Mouse (Mus musculus): ENCODE data around the gene Ets1. TPM values are rescaled to one million over a fixed set of nuclear protein-coding genes. Genes with fewer than 3 reads are reported as not detected.
A peak's percentile ranks its signal among the peaks of the same experiment; 100 is the strongest.

Gene Ets1
- total and polyA plus RNA-seq, 2 experiments from 2014 or later: 12.3 to 21.2 TPM

- 0 out of 2 replicates have a peak overlapping the region, but pooled peaks have one; percentile 23 for H3K27ac ChIP-seq (ENCODE audit: low read depth, low read length)
- DNase-seq (peak; percentile 43), ATAC-seq (peak; percentile 39; the same call in 1 of the 2 replicates)
- no peaks in the 10 kb centered on the region for H3K36me3 ChIP-seq (ENCODE audit: insufficient read depth)
- no peaks in the 10 kb centered on the region for H3K4me1 ChIP-seq (ENCODE audit: insufficient read depth)
- peaks cover 23% of the 10 kb centered on the region for H3K27me3 ChIP-seq (ENCODE audit: insufficient read depth, low read length)
- H3K4me2 ChIP-seq (ENCODE audit: low read depth): no peak overlapping the region
- no peaks in the 10 kb centered on the region for H3K9me3 ChIP-seq (ENCODE audit: low read length)
- WGBS: 51% methylated on average over 11 of the region's 11 CpGs
- H3K9ac ChIP-seq: no peak overlapping the region
- TF ChIP-seq CTCF (IDR thresholded peaks at IDR 0.05; ENCODE audit: low read depth): peak; percentile 28; the same call in 1 of the 2 replicates
- H3K4me3 ChIP-seq (ENCODE audit: low read depth, low read length): no peak overlapping the region
These were observed 30.8 kb downstream of the Ets1 start for GRCm38 (mm10) chr9:32666611-32667517.

GRCm38 (mm10) chr9:32667518-32667908 lies 31.5 kb downstream of the Ets1 start:
- Histone ChIP-seq H3K27ac (ENCODE audit: low read depth, low read length) (peak overlapping the region; percentile 65), H3K36me3 (ENCODE audit: insufficient read depth) (no peaks in the 10 kb centered on the region), H3K9ac (no peak overlapping the region), H3K9me3 (ENCODE audit: low read length) (no peaks in the 10 kb centered on the region), H3K4me3 (ENCODE audit: low read depth, low read length) (no peak overlapping the region), H3K4me2 (ENCODE audit: low read depth) (0 out of 2 replicates have a peak overlapping the region, but pooled peaks have one; percentile 21), H3K4me1 (ENCODE audit: insufficient read depth) (no peaks in the 10 kb centered on the region; the same call in 1 of the 2 replicates), H3K27me3 (ENCODE audit: insufficient read depth, low read length) (peaks cover 28% of the 10 kb centered on the region)
- 22% methylated on average over 7 of the region's 7 CpGs for WGBS
- TF ChIP-seq CTCF (IDR thresholded peaks at IDR 0.05; ENCODE audit: low read depth): no peak
- peak; percentile 59 for ATAC-seq
- peak; percentile 32 for DNase-seq

DNA sequence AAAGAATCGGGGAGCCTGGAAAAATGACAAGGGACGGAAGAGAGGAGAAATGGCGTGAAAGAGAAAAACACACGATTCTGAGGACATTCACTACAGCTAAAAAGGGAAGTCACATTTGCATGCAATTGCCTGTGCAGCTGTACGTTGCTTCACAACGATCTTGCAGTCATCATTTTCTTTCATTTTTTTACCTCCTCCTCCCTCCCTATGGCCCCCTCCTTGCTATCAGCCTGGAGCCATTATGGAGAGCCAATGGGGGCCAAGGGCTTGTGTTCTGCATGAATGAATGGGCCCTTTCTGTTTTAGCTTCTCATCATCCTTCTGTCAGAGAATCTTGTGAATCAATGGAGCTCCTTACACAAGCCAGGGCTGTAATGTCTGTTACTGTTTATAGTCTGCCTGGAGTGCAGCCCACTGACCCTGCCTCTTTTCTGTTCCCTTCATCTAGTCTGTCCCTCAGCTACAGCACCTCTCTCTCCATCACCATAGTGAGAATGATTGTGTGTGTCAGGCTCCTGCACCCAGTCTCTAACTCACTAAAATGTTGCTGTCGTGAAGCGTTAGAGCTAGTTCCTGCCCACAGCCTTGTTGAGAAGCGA lies 32.2 kb downstream of the Ets1 start:
- H3K27ac ChIP-seq (ENCODE audit: low read depth, low read length): peak overlapping the region; percentile 65
- H3K4me3 ChIP-seq (ENCODE audit: low read depth, low read length): no peak overlapping the region
- ATAC-seq: peak; percentile 85
- H3K36me3 ChIP-seq (ENCODE audit: insufficient read depth): no peaks in the 10 kb centered on the region
- peaks cover 35% of the 10 kb centered on the region for H3K27me3 ChIP-seq (ENCODE audit: insufficient read depth, low read length)
- H3K4me1 ChIP-seq (ENCODE audit: insufficient read depth): no peaks in the 10 kb centered on the region; the same call in 1 of the 2 replicates
- WGBS: 45% methylated on average over 9 of the region's 9 CpGs
- peak; percentile 43 for DNase-seq
- H3K9ac ChIP-seq: no peak overlapping the region
- no peaks in the 10 kb centered on the region for H3K9me3 ChIP-seq (ENCODE audit: low read length)
- 0 out of 2 replicates have a peak overlapping the region, but pooled peaks have one; percentile 21 for H3K4me2 ChIP-seq (ENCODE audit: low read depth)
- TF ChIP-seq CTCF (IDR thresholded peaks at IDR 0.05; ENCODE audit: low read depth): no peak

DNA sequence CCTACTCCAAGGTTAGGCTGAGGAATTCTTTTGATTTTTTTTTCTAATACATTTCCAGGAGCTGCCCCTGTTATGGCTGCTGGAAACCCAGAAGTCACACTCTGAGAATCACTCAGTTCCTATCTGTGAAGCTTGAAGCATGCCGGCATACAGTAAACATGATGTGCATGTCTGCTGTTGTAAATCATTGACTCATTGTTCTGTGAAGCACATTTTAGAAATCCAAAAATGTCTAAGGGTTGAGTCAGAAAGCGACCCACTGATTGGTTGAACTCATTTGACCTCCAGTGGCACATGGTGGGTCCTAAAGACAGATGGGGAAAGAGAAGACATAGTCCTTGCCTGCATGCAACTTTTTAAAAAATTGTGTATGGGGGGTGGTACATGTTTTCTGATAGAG lies 33.4 kb downstream of the Ets1 start:
- DNase-seq (no peak), ATAC-seq (no peak)
- Histone ChIP-seq H3K4me3 (ENCODE audit: low read depth, low read length) (no peak overlapping the region), H3K4me1 (ENCODE audit: insufficient read depth) (no peaks in the 10 kb centered on the region; the same call in 1 of the 2 replicates), H3K9me3 (ENCODE audit: low read length) (no peaks in the 10 kb centered on the region), H3K4me2 (ENCODE audit: low read depth) (no peak overlapping the region), H3K27me3 (ENCODE audit: insufficient read depth, low read length) (peaks cover 40% of the 10 kb centered on the region), H3K27ac (ENCODE audit: low read depth, low read length) (no peak overlapping the region), H3K9ac (no peak overlapping the region), H3K36me3 (ENCODE audit: insufficient read depth) (no peaks in the 10 kb centered on the region)
- 85% methylated on average over 2 of the region's 2 CpGs for WGBS
- no peak for TF ChIP-seq CTCF (IDR thresholded peaks at IDR 0.05; ENCODE audit: low read depth)

- H3K36me3 ChIP-seq (ENCODE audit: insufficient read depth): no peaks in the 10 kb centered on the region
- peaks cover 54% of the 10 kb centered on the region for H3K27me3 ChIP-seq (ENCODE audit: insufficient read depth, low read length)
- DNase-seq: peak; percentile 31
- peak overlapping the region; percentile 35; the same call in 1 of the 2 replicates for H3K27ac ChIP-seq (ENCODE audit: low read depth, low read length)
- TF ChIP-seq CTCF (IDR thresholded peaks at IDR 0.05; ENCODE audit: low read depth): no peak
- H3K4me3 ChIP-seq (ENCODE audit: low read depth, low read length): peak overlapping the region; percentile 19
- H3K9me3 ChIP-seq (ENCODE audit: low read length): no peaks in the 10 kb centered on the region
- ATAC-seq: peak; percentile 38
- peaks cover 3% of the 10 kb centered on the region; the same call in 1 of the 2 replicates for H3K4me1 ChIP-seq (ENCODE audit: insufficient read depth)
- 0 out of 2 replicates have a peak overlapping the region, but pooled peaks have one; percentile 3 for H3K9ac ChIP-seq
- peak overlapping the region; percentile 52 for H3K4me2 ChIP-seq (ENCODE audit: low read depth)
- under 1% methylated on average over 35 of the region's 35 CpGs for WGBS
These were observed 36.2 kb downstream of the Ets1 start for GRCm38 (mm10) chr9:32671970-32672859.

DNA sequence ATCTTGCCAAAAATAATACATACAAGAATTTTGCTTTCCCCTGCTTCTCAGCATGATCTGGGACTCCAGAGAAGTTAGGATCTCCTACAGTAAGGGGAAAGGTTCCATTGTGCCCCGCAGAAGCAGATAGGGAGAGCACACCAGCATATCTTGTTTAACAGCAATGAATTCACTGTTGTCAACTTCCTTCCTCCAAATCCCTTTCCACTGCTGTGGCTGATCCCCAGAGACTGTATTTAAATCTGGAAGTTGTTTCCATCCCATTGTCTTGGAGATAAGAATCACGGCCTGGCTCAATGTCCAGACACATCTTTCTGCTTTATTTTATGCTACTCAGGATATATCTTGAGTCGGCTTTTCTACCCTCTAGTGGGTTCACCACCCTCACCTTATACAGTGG lies 37.9 kb downstream of the Ets1 start:
- DNase-seq: no peak
- no peak overlapping the region for H3K9ac ChIP-seq
- no peak for TF ChIP-seq CTCF (IDR thresholded peaks at IDR 0.05; ENCODE audit: low read depth)
- H3K4me1 ChIP-seq (ENCODE audit: insufficient read depth): peaks cover 3% of the 10 kb centered on the region; the same call in 1 of the 2 replicates
- H3K4me3 ChIP-seq (ENCODE audit: low read depth, low read length): no peak overlapping the region
- peaks cover 71% of the 10 kb centered on the region for H3K27me3 ChIP-seq (ENCODE audit: insufficient read depth, low read length)
- H3K4me2 ChIP-seq (ENCODE audit: low read depth): no peak overlapping the region
- H3K27ac ChIP-seq (ENCODE audit: low read depth, low read length): no peak overlapping the region
- H3K36me3 ChIP-seq (ENCODE audit: insufficient read depth): no peaks in the 10 kb centered on the region
- no peaks in the 10 kb centered on the region for H3K9me3 ChIP-seq (ENCODE audit: low read length)
- ATAC-seq: no peak
- WGBS: 80% methylated on average over 3 of the region's 3 CpGs

All from forebrain, postnatal 0 days (tissue).